Mouse (Mus musculus) urinary bladder, adult 2 months (tissue): Measurements from ENCODE around the gene Rrm1. TPM values are rescaled to one million over a fixed set of nuclear protein-coding genes. Genes with fewer than 3 reads are reported as not detected.
"Not testable (repeated sequence)": the region's sequence is repeated elsewhere in the genome, so short reads cannot be mapped to it uniquely, and the experiment has no call there.

Experiments
- DNase-seq: peaks from one replicate; pipeline ENCODE4 v3.0.0; 2022; ENCODE audit warnings: low spot score
- polyA plus RNA-seq: library from polyadenylated mRNA; depleted of rRNA; stranded (reverse); fragments of >200 nt; gene quantifications from 2 replicates; pipeline ENCODE4 v1.2.3, GENCODE M21; 2012; rRNA removed

The Rrm1 gene
- 21.9 and 23.9 TPM in 2 replicates for polyA plus RNA-seq

DNA sequence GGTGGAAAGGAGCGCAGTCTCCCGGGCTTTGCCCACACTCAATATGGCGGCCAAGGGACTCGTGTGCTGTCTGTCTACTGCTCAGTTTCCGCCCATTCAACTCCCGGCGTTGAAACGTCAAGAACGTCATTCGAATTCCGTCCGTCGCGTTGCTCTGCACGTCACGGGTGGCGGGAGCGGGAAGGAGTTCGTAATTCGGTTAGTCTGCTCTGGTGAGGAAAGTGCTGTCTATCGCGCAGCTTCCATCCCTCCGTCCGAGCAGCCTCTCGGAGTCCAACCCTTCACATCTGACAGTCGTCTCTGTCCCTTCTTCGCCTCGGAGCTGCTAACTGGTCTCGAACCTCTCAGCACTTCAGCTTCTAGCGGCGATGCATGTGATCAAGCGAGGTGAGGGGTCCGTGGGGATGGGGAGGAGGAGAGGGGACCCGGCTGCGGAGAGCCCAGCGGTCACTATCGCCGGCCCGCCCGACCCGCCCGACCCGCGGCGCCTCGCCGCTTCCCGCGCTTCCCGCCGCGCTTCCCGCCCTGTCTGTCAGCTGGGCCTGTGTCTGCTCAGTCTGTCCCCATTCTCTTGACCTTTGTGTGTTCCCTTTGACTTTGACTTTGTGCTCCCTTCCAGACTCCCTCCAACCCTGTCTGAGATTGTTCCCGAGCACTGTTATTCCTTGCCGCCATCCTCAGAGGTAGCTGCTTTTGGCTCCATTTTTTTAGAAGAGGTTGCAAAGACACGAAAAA, at the start of gene Rrm1:
TSS of gene Rrm1 (plus strand) at position 39 of the 735 bp plus-strand sequence.
- DNase-seq, result peak; percentile 84

DNA sequence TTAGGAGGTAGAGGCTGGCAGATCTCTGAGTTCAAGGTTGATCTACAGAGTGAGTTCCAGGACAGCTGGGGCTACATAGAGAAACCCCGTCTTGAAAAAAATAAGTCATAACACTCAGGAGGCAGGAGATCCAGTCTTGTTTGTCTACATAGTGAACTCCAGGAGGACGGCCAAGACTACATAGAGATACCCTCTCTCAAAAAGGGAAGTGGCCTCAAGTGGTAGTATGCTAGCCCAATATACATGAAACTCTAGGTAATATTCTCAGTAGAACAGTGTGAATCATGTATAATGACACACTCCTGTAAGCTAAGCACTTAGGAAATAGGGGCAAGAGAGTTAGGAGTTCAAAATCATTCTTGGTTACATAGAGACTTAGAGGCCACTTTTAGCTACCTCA, 47.6 kb upstream of the Rrm1 start:
- no peak for DNase-seq

GRCm38 (mm10) chr7:102395894-102396293, 45.6 kb upstream of the Rrm1 start:
- DNase-seq, result no peak

- no peak for DNase-seq
Measured at GRCm38 (mm10) chr7:102396331-102396730, 45.2 kb upstream of the Rrm1 start.

DNA sequence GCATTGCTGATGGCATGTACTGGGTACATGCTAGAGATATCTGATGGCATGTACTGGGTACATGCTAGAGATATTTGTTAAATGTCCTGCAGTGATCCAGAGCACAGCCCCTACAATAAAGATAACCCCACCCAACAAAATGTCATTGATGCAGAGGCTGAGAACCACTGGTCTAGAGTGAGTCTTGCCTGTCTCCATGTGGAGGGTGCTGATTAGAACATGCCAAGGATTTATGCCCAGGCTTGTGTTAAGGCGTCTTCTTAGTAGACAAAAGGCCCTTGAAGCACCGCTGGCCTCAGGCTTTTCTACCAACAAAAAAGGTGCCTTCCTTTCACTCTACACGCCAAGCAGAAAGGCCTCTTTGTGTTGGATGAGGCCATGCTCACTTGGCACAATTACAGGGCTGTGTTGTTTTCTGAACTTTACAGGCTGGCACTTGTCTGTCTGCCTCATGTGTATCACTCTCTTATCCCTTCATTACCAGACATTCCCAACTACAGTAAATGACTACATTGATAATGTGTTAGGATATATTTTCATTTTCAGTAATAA, 42.2 kb upstream of the Rrm1 start:
- DNase-seq, result no peak

- DNase-seq, result no peak
Measured at GRCm38 (mm10) chr7:102404118-102404517, 37.4 kb upstream of the Rrm1 start.

GRCm38 (mm10) chr7:102407440-102407839, 34.1 kb upstream of the Rrm1 start:
- DNase-seq, result no peak

GRCm38 (mm10) chr7:102415272-102415671, 26.2 kb upstream of the Rrm1 start:
- not testable (repeated sequence) for DNase-seq

GRCm38 (mm10) chr7:102415841-102416240, 25.7 kb upstream of the Rrm1 start:
- no peak for DNase-seq

DNA sequence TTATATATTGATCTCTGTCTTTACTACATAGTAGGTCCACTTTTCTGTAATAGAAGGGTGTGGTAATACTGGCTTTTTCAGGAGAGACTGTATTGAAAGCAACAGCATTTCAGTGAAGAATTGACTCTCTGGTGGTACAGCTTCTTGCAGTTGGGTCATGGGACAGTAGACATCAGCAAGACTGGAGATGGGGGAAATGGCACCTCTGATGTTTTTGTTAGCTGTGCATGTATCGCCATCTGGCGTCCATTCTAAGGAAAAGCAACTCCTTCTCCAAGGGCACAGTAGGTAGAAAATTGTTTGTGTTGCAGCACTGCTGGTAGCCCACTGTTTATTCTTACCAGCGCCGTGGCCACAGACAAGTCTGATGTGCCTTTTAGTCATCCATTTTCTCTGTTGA, 24.1 kb upstream of the Rrm1 start:
- DNase-seq, result no peak

DNA sequence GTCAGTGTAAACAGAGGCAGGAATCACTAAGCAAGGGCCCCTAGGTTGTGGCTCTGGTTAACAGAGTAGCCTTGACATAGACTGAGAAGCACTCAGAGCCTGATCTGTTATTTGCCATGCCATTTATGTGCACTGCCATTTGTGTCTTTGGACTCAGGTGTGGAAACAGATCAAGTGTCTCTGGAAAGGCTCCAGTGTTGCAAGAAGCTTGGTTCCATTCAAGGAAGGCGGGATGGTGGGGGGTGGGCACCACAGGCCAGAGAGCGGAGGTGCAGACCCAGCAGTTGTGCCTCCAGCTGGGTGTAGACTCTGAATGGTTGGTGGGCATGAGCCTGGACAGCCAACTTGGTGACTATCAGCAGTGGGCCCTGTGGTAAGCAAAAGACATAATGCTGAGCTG, 19.5 kb upstream of the Rrm1 start:
- DNase-seq, result no peak

DNA sequence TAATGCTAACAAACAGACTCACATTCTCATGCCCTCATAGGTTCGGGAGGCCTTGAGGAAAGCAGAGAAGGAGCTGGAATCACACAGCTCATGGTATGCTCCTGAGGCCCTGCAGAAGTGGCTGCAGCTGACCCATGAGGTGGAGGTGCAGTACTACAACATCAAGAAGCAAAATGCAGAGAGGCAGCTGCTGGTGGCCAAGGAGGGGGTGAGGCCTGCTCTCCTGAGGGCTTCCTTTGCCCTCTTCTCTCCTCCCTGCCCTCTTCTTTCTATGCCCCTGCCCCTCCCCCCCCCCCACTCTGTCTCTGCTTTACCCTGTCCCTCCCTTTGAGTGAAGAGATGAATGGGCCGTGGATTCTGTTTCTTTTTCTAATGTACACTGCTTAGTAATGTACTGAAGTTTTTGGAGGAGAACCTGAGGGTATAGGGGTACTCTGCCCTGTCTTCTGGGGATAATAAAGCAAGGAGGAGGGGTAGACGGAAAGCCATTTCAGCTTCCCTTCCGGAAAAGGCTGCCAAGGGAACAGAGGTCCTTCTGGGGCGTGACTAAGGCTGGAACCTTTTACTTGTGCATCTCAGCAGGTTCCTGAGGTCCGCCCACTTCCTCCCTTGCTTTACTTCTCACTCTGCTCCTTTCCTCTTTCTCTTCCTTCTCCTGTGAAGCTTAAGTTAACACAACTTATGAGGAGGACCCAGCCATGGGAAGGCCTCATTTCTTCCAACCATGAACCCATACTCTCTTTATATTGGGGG, 15.4 kb upstream of the Rrm1 start:
- no peak for DNase-seq

DNA sequence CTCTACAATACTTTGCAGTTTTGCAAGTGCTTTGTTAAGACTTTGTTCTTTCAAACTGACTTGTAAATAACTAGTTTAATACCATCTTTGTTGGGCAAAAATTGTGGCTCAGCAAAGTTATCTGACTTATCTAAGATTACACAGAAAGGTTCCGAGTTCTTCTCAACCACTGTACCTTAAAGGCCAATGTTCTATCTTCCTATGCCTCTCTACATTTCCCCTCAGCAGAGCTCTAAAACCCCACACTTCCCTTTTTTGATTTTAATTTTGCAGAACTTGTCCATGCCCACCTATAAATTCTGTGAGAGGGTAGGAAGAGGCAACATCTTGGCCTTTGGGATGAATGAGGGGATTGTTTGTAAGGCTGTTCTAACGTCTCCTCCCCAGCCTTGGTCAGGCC, 7.2 kb upstream of the Rrm1 start:
- DNase-seq, result no peak

- DNase-seq, result no peak
Measured at GRCm38 (mm10) chr7:102440822-102441656, 456 bp upstream of the Rrm1 start.

DNA sequence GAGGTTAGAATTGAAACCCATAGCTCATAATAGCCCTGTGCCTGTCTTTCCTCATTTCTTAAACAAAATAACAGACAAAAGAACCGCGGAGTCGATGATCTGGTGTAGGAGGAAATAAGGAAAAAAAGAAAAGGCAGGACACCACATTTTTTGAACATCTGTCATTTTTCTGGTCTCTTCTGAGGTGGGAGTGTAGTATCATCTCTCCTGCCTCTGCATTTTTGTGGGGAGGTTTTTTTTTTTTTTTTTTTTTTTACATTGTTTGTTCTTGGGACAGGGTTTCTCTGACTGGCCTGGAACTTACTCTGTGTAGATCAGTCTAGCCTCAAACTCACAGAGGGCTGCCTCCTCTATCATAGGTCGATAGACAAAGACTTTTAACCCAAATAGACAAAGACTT, 937 bp downstream of the Rrm1 start:
- no peak for DNase-seq

DNA sequence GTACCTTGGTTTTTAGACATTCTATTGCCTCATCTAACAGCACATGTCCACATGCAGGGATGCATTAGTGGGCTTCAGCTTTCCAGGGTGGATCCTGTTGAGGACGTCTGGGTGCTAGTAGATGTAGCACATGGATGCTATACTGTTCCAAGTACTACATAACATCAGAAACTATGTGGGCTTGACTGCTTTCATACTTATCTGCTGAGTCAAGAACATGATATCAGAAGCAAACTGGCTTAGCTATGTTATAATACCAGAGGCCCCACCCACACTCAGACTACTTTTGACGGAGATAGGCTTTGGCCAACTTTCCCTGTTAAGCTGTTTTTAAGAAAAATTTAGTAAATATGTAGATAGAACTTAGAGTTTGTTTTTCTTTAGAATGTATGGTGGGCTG, 2.8 kb downstream of the Rrm1 start:
- no peak for DNase-seq

GRCm38 (mm10) chr7:102446438-102446837, 4.9 kb downstream of the Rrm1 start:
- DNase-seq, result no peak

- DNase-seq, result no peak
Measured at GRCm38 (mm10) chr7:102458618-102459380, 17.3 kb downstream of the Rrm1 start.

- no peak for DNase-seq
Measured at GRCm38 (mm10) chr7:102467566-102467965, 26.1 kb downstream of the Rrm1 start.

- no peak for DNase-seq
Measured at GRCm38 (mm10) chr7:102472675-102473074, 31.2 kb downstream of the Rrm1 start.

- no peak for DNase-seq
Measured at GRCm38 (mm10) chr7:102476601-102477000, 35.1 kb downstream of the Rrm1 start.
